Mouse (Mus musculus): ENCODE results near the gene Ywhah. TPM values are rescaled to one million over a fixed set of nuclear protein-coding genes. Genes with fewer than 3 reads are reported as not detected.

Ywhah gene
- polyA plus RNA-seq, 1 experiment from 2014 or later, result 976 TPM

DNA sequence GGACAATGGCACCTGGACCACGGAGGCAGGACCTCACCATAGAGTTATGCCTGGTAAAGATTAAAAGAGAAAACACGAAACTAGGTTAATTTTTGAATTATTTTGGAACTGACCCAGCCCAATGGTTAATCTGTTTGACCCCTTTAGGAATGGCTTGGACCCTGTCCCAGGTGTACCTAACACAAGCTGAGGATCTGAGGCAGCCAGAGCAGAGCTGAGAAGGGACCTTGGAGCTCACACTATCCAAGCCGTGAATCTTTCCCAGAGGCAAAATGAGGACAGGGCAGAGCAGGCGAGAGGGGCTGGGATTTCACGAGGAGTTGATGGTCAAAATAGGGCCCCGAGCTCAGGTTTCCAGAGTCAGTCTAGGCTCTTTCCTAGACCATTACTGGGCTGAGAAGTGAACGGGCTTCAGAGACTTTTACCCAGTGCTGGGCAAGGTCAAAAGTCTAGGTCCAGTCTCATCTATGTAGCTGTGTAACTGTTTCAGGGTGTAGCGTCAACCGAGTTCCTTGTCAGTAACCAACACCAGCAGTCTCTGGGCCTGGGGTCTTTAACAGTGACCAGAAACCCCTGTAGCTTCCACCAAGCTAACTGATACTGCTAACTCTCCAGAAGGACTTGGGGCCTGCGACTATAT, 37.6 kb downstream of the Ywhah start:
- Histone ChIP-seq H3K27ac (ENCODE audit: low read length) (no peak overlapping the region), H3K36me3 (ENCODE audit: control insufficient read depth, insufficient read depth, low read length) (no peaks in the 10 kb centered on the region), H3K4me3 (ENCODE audit: low read depth, low read length) (no peak overlapping the region), H3K27me3 (ENCODE audit: control insufficient read depth, insufficient read depth, low read depth, low read length) (no peaks in the 10 kb centered on the region), H3K9me3 (replicated peaks; ENCODE audit: control insufficient read depth, low read length, poor library complexity, severe bottlenecking) (no peaks in the 10 kb centered on the region), H3K9ac (ENCODE audit: low read depth, low read length) (no peak overlapping the region), H3K4me1 (ENCODE audit: control insufficient read depth, insufficient read depth, low read length) (no peaks in the 10 kb centered on the region), H3K4me2 (ENCODE audit: low read length) (no peak overlapping the region)
- ATAC-seq, result no peak
- WGBS, result 90% methylated on average over 10 of the region's 10 CpGs

DNA sequence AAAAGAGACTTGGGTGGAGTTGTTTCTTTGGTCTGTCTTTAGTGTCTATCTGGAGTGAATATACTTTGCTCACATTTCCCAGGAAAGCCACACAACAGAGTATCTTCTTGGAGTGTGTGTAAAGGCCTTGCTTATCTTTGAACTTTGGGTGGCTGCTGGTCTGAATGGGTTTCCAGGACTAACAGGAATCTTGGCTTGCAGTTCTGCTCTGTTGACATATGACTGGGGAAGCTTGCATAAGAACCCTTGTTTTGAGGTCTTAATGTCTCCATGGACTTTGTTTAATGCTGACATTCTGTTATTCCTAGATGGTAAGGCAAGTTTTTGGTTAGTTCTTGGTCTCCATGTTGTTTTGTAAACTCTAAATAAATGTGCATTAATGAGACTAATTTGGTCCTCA, 51.5 kb downstream of the Ywhah start:
- Histone ChIP-seq H3K9me3 (replicated peaks; ENCODE audit: control insufficient read depth, low read length, poor library complexity, severe bottlenecking) (no peaks in the 10 kb centered on the region), H3K4me3 (ENCODE audit: low read depth, low read length) (no peak overlapping the region)
- ATAC-seq, result no peak

DNA sequence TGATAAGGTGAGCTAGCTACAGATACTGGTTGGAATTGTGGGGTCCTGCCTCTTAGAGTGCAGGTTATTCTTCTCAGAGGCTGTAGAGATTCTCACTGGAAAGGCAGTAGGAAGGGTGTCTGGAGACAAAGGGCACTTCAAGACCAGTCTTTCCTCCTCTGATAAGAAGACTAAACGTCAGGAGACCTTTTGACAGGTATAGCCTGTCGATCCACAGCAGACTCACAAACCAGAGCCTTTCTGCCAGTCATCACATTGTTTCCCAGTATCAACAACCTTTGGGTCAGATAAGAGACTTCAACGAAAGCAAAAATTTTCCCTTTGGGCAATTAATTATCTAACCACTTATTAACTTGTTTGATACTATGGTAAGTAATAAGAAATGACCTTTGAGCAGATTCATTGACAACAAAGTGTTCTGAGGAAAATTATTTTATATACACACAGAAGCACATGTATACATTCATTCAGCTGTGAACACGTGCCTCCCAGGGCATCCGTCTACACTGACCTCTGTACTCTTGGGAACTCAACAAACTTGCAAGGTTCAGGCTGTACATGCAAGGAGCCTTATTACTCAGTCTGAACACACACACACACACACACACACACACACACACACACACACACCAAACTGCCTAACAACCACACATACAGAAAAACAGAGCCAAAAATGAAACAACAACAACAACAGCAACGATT, 58.0 kb downstream of the Ywhah start:
- no peak overlapping the region for H3K27ac ChIP-seq (ENCODE audit: low read length)
- ATAC-seq, result no peak
- WGBS, result 86% methylated on average over 6 of the region's 6 CpGs
- no peak overlapping the region for H3K4me3 ChIP-seq (ENCODE audit: low read depth, low read length)
- H3K4me1 ChIP-seq (ENCODE audit: control insufficient read depth, insufficient read depth, low read length), result no peaks in the 10 kb centered on the region
- no peaks in the 10 kb centered on the region for H3K27me3 ChIP-seq (ENCODE audit: control insufficient read depth, insufficient read depth, low read depth, low read length)
- no peak overlapping the region for H3K4me2 ChIP-seq (ENCODE audit: low read length)
- no peaks in the 10 kb centered on the region for H3K36me3 ChIP-seq (ENCODE audit: control insufficient read depth, insufficient read depth, low read length)
- H3K9me3 ChIP-seq (replicated peaks; ENCODE audit: control insufficient read depth, low read length, poor library complexity, severe bottlenecking), result no peaks in the 10 kb centered on the region
- H3K9ac ChIP-seq (ENCODE audit: low read depth, low read length), result no peak overlapping the region

More for the DNA sequence above, 51.5 kb downstream of the Ywhah start:
- Histone ChIP-seq H3K36me3 (ENCODE audit: control insufficient read depth, insufficient read depth, low read length) (no peaks in the 10 kb centered on the region), H3K27me3 (ENCODE audit: control insufficient read depth, insufficient read depth, low read depth, low read length) (no peaks in the 10 kb centered on the region), H3K27ac (ENCODE audit: low read length) (no peak overlapping the region), H3K4me2 (ENCODE audit: low read length) (no peak overlapping the region), H3K9ac (ENCODE audit: low read depth, low read length) (no peak overlapping the region), H3K4me1 (ENCODE audit: control insufficient read depth, insufficient read depth, low read length) (no peaks in the 10 kb centered on the region)

Other genes starting within 250 kb of the Ywhah start
- 107 and 109 TPM in 2 replicates for gene Pisd, start 233.2 kb upstream of the Ywhah start, polyA plus RNA-seq (2015; fragmentation: Nextera tagmentation; extraction: Ambion mirVana)
- not detected in 2 replicates for gene Gm20671, start 191.7 kb upstream of the Ywhah start, polyA plus RNA-seq (2015; fragmentation: Nextera tagmentation; extraction: Ambion mirVana)
- 8.7 and 14.7 TPM in 2 replicates for gene Prr14l, start 164.6 kb upstream of the Ywhah start, polyA plus RNA-seq (2015; fragmentation: Nextera tagmentation; extraction: Ambion mirVana)
- 27.4 and 31.6 TPM in 2 replicates for gene Depdc5, start 155.1 kb upstream of the Ywhah start, polyA plus RNA-seq (2015; fragmentation: Nextera tagmentation; extraction: Ambion mirVana)
- gene Slc5a1, start 85.4 kb downstream of the Ywhah start, polyA plus RNA-seq (2015; fragmentation: Nextera tagmentation; extraction: Ambion mirVana), result 0.07 and 0.10 TPM in 2 replicates
- gene Spon2, start 199.6 kb downstream of the Ywhah start, polyA plus RNA-seq (2015; fragmentation: Nextera tagmentation; extraction: Ambion mirVana), result 3.1 and 3.3 TPM in 2 replicates